Mouse (Mus musculus): ENCODE data around the gene Sumf1. TPM values are rescaled to one million over a fixed set of nuclear protein-coding genes. Genes with fewer than 3 reads are reported as not detected.

The Sumf1 gene
- polyA plus RNA-seq, 1 experiment from 2014 or later = 25.9 TPM

DNA sequence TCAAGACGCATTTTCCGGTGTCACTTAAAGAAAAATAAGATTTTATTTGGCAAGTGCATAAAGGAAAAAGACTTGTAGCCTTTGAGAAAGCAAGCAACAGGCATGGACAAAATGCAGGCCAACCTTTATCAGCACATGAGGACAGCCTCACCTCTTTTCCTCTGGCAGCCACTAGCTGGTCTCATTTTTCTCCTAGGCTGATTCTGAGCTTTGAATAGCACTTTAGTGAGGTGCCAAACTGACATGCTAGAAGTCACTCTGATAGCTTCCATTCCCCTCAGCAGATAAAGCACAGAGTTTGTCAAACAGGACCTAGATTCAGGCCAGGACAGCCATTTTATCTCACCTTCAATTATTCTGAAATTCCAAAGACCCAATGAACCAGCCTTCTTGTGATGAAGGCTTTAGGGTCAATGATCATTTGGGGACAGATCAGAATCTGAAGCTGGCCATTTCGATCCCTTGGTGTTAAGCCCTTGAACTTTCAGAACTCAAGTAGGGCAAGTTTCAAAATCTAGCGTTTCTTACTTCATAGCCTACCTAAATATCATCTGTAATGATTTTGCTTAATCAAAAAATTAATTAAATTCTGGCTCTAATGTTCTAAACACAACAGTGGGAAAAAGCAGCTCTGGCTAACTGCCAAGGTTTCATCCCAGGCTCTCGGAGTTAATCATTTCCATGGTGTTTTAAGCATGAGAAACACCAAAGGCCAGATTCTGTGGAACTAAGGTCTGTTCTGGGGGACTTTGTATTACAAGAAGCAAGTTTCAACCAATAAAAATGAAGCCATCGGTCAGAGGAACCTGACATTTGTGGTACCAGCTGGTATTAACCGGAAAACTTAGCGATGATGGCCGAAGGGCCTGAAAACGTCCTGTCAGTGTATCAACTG lies 83.2 kb downstream of the Sumf1 start:
- H3K9me3 ChIP-seq = no peaks in the 10 kb centered on the region
- H3K4me1 ChIP-seq = 0 out of 2 replicates have a peak, but pooled peaks cover 3% of the 10 kb centered on the region
- 78% methylated on average over 10 of the region's 10 CpGs for WGBS
- no peak overlapping the region for H3K4me2 ChIP-seq
- H3K27me3 ChIP-seq = no peaks in the 10 kb centered on the region
- ATAC-seq (ENCODE audit: insufficient number of reproducible peaks, low FRiP score, low TSS enrichment, low read depth) = no peak
- H3K36me3 ChIP-seq = no peaks in the 10 kb centered on the region
- H3K4me3 ChIP-seq = no peak overlapping the region
- no peak overlapping the region for H3K27ac ChIP-seq
- no peak overlapping the region for H3K9ac ChIP-seq

DNA sequence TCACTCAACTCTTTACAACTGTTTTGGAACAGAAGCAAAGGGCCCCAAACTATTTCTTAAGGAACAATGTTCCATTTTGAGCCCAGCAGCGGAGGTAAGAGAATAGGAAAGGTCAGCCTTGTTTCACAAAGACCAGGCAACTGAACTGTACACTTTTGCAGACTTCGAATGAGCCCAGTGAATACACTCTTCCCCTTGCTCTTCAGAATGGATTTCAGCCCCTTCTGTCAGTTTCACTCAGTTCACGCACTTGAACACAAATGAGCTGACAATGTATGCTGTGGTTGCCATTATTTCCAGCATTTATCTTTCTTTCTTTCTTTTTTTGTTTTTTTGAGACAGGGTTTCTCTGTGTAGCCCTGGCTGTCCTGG lies 86.5 kb downstream of the Sumf1 start:
- no peaks in the 10 kb centered on the region for H3K27me3 ChIP-seq
- H3K4me1 ChIP-seq = 0 out of 2 replicates have a peak, but pooled peaks cover 3% of the 10 kb centered on the region
- H3K4me2 ChIP-seq = no peak overlapping the region
- H3K27ac ChIP-seq = no peak overlapping the region
- H3K36me3 ChIP-seq = no peaks in the 10 kb centered on the region
- no peak overlapping the region for H3K9ac ChIP-seq
- H3K9me3 ChIP-seq = no peaks in the 10 kb centered on the region
- H3K4me3 ChIP-seq = no peak overlapping the region
- 83% methylated on average over 3 of the region's 3 CpGs for WGBS
- no peak for ATAC-seq (ENCODE audit: insufficient number of reproducible peaks, low FRiP score, low TSS enrichment, low read depth)

DNA sequence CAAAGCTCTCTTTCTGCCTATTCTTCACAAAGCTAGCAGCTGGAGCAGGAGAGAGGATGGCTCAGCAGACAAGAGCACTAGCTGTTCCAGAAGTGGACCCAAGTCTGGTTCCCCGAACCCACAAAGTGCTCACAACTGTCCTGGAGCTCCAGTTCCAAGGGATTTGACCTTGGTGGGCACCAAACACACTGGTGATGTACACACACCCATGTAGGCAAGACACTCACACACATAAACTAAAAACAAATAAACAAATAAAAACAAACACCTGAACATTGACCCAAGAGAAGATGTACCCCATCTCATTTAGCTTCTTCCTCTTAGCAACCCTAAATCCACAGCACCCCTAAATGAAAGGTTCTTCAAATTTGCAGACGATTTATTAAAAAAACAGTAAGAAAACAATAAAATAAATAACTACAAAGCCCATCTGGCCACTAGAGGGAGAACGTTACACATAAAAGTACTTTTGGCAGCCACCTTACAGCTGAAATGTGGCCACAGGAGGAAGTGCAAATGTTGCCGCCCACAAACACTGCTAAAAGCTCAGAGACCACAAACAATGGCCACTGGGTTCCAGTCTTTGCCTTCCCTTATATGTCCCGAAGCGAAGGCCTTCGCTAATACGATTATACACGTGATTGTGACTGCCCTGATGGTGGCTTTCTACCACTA lies 87.1 kb downstream of the Sumf1 start:
- no peak for ATAC-seq (ENCODE audit: insufficient number of reproducible peaks, low FRiP score, low TSS enrichment, low read depth)
- H3K4me2 ChIP-seq = no peak overlapping the region

DNA sequence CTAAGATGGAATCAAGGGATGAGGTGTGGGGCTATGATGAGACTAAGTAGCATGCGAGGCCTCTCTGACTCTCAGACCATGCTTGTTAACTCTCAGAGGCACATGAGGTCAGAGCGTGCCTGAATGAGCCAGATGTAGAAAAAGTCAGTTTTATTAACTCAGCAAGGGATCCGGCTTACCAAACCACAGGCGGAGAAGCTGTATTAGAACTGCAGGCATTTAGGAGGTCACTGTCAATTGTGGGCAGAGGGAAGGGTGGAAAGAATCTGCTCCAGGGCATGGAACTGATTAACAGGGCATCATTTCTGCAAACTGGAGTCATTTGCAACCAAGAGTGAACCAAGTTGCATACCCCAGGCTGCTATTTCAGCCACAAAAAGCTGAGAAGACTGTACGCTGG lies 89.9 kb downstream of the Sumf1 start:
- 0 out of 2 replicates have a peak, but pooled peaks have one; percentile 24 for ATAC-seq (ENCODE audit: insufficient number of reproducible peaks, low FRiP score, low TSS enrichment, low read depth)
- H3K9me3 ChIP-seq = no peaks in the 10 kb centered on the region
- H3K4me1 ChIP-seq = 0 out of 2 replicates have a peak, but pooled peaks cover 3% of the 10 kb centered on the region
- H3K36me3 ChIP-seq = no peaks in the 10 kb centered on the region
- no peaks in the 10 kb centered on the region for H3K27me3 ChIP-seq
- H3K4me3 ChIP-seq = no peak overlapping the region
- no peak overlapping the region for H3K9ac ChIP-seq
- 34% methylated on average over 5 of the region's 5 CpGs for WGBS
- no peak overlapping the region for H3K27ac ChIP-seq
- no peak overlapping the region for H3K4me2 ChIP-seq

More for the DNA sequence above, 87.1 kb downstream of the Sumf1 start:
- Histone ChIP-seq H3K4me1 (0 out of 2 replicates have a peak, but pooled peaks cover 3% of the 10 kb centered on the region), H3K9ac (no peak overlapping the region), H3K4me3 (no peak overlapping the region), H3K36me3 (no peaks in the 10 kb centered on the region), H3K9me3 (no peaks in the 10 kb centered on the region), H3K27ac (no peak overlapping the region), H3K27me3 (no peaks in the 10 kb centered on the region)
- 21% methylated on average over 9 of the region's 9 CpGs for WGBS

DNA sequence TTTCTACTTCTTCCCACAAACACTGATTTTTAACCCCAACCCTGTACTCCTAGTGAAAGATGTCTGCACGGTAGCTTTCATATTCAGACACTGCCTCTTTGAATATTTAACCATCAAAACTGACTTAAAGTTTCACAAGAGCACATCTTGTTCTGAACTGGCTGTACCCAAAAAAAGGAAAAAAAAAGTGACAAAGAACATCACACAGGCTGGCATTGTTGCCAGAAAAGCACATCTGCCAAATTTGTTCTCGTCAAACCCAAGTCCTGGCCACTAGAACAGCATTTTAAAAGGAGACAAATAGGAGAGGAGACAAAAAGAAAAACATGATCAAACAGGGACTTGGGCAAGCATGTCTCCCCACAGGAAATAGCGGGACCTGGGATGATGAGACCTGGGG lies 91.9 kb downstream of the Sumf1 start:
- H3K4me3 ChIP-seq = no peak overlapping the region
- H3K9ac ChIP-seq = no peak overlapping the region
- H3K4me1 ChIP-seq = 0 out of 2 replicates have a peak, but pooled peaks cover under 1% of the 10 kb centered on the region
- H3K27me3 ChIP-seq = no peaks in the 10 kb centered on the region
- no peak overlapping the region for H3K27ac ChIP-seq
- no peaks in the 10 kb centered on the region for H3K36me3 ChIP-seq
- 81% methylated on average over 3 of the region's 3 CpGs for WGBS
- H3K4me2 ChIP-seq = no peak overlapping the region
- H3K9me3 ChIP-seq = no peaks in the 10 kb centered on the region
- ATAC-seq (ENCODE audit: insufficient number of reproducible peaks, low FRiP score, low TSS enrichment, low read depth) = no peak

DNA sequence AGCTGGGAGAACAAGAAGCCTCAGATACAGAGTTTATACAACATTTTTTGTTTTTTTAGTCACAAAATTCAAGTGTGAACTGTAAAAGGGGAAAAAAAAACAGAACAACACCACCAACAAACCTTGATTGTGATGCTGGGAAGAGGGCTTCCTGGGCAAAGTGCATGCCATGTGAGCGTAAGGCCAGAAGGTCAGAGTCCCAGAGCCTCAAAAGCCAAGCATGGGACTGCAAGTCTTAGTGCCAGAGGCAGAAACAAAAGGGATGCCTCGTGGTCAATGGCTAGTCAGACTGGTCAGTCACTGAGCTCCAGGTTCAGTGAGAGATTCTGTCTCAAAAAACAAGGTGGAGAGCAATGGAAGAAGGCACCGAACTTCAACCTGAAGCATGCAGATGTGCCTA lies 92.7 kb downstream of the Sumf1 start:
- no peaks in the 10 kb centered on the region for H3K4me1 ChIP-seq
- no peak overlapping the region for H3K9ac ChIP-seq
- no peaks in the 10 kb centered on the region for H3K9me3 ChIP-seq
- H3K4me3 ChIP-seq = no peak overlapping the region
- WGBS = 86% methylated on average over 3 of the region's 3 CpGs
- no peak overlapping the region for H3K27ac ChIP-seq
- no peak for ATAC-seq (ENCODE audit: insufficient number of reproducible peaks, low FRiP score, low TSS enrichment, low read depth)
- no peaks in the 10 kb centered on the region for H3K36me3 ChIP-seq
- no peaks in the 10 kb centered on the region for H3K27me3 ChIP-seq
- no peak overlapping the region for H3K4me2 ChIP-seq

DNA sequence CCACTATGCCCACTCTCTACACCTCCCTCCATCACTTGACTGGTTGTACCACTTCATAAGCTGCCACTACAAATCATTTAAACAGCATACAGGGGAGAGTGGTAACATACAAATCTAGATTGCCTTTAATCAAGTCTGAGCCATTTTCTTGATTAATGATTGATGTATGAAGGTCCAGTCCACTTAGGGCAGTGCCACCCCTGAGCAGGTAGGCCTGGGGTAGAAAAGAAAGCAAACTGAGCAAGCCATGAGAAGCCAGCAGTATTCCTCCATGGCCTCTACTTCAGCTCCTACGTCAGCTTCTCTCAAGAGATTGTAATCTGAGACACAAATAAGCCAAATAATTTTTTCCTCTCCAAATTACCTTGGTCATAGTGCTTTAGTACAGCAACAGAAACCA lies 94.1 kb downstream of the Sumf1 start:
- H3K9me3 ChIP-seq = no peaks in the 10 kb centered on the region
- H3K27ac ChIP-seq = no peak overlapping the region
- no peak overlapping the region for H3K4me2 ChIP-seq
- H3K27me3 ChIP-seq = no peaks in the 10 kb centered on the region
- no peaks in the 10 kb centered on the region for H3K36me3 ChIP-seq
- ATAC-seq (ENCODE audit: insufficient number of reproducible peaks, low FRiP score, low TSS enrichment, low read depth) = no peak
- no peaks in the 10 kb centered on the region for H3K4me1 ChIP-seq
- no peak overlapping the region for H3K4me3 ChIP-seq
- H3K9ac ChIP-seq = no peak overlapping the region
- WGBS = 52% methylated on average over 1 of the region's 1 CpGs

DNA sequence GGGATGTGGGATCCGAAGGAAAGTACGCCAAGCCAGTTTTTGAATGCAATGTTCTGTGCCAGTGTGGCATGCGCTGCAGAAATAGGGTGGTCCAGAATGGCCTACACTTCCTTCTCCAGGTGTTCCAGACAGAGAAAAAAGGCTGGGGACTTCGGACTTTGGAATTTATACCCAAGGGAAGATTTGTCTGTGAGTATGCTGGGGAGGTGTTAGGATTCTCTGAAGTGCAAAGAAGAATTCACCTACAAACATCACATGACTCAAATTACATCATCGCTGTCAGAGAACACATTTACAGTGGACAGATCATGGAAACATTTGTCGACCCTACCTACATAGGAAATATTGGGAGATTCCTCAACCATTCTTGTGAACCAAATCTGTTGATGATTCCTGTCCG lies 109.5 kb downstream of the Sumf1 start:
- no peaks in the 10 kb centered on the region for H3K9me3 ChIP-seq
- no peak overlapping the region for H3K9ac ChIP-seq
- H3K27me3 ChIP-seq = no peaks in the 10 kb centered on the region
- peaks cover 17% of the 10 kb centered on the region; the same call in 1 of the 2 replicates for H3K36me3 ChIP-seq
- H3K4me2 ChIP-seq = no peak overlapping the region
- 92% methylated on average over 7 of the region's 7 CpGs for WGBS
- no peak overlapping the region for H3K4me3 ChIP-seq
- H3K4me1 ChIP-seq = no peaks in the 10 kb centered on the region
- no peak for ATAC-seq (ENCODE audit: insufficient number of reproducible peaks, low FRiP score, low TSS enrichment, low read depth)
- H3K27ac ChIP-seq = no peak overlapping the region

DNA sequence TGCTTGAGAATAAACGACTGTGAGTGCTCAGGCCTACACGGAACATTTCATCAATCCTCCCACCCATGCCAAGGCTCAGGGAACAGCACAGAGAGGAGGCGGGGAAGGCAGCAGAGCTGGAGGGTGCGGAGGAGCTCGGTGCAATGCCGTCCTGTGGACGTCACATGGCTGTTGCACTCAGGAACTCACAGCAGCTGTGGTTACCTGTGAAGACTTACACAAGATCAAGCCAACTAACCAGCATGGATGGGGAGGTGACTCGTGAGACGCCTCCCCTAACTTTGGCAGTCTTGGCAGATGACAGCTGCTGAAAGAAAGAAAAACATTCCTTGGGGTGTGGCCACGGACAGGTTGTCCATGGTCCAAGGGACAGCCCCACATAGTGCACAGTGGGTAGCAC lies 110.8 kb downstream of the Sumf1 start:
- Histone ChIP-seq H3K9ac (no peak overlapping the region), H3K4me3 (no peak overlapping the region), H3K27me3 (no peaks in the 10 kb centered on the region), H3K4me2 (no peak overlapping the region), H3K27ac (no peak overlapping the region), H3K9me3 (no peaks in the 10 kb centered on the region), H3K36me3 (peaks cover 17% of the 10 kb centered on the region; the same call in 1 of the 2 replicates), H3K4me1 (no peaks in the 10 kb centered on the region)
- no peak for ATAC-seq (ENCODE audit: insufficient number of reproducible peaks, low FRiP score, low TSS enrichment, low read depth)
- 89% methylated on average over 10 of the region's 10 CpGs for WGBS

DNA sequence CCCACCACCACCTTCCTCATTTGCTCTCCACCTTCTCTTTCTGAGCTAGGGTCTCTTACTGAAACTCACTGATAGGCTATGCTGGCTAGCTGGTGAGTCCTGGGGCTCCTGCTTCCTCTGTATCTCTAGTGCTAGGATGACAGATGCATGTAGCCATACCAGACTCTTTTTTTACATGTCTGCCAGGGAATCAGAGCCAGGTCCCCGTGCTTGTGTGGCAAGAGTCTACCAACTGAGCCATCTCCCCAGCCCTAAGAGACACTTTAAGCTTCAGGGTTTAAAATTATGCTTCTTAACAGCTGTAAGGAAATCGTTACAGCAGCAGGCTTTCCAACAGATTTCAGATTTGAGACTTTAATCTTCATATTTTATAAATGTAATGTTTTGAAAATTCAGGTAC lies 111.5 kb downstream of the Sumf1 start:
- Histone ChIP-seq H3K4me2 (no peak overlapping the region), H3K9me3 (no peaks in the 10 kb centered on the region), H3K27me3 (no peaks in the 10 kb centered on the region), H3K27ac (no peak overlapping the region), H3K4me1 (no peaks in the 10 kb centered on the region), H3K36me3 (peaks cover 17% of the 10 kb centered on the region; the same call in 1 of the 2 replicates), H3K4me3 (no peak overlapping the region), H3K9ac (no peak overlapping the region)
- no peak for ATAC-seq (ENCODE audit: insufficient number of reproducible peaks, low FRiP score, low TSS enrichment, low read depth)
- 83% methylated on average over 2 of the region's 2 CpGs for WGBS

DNA sequence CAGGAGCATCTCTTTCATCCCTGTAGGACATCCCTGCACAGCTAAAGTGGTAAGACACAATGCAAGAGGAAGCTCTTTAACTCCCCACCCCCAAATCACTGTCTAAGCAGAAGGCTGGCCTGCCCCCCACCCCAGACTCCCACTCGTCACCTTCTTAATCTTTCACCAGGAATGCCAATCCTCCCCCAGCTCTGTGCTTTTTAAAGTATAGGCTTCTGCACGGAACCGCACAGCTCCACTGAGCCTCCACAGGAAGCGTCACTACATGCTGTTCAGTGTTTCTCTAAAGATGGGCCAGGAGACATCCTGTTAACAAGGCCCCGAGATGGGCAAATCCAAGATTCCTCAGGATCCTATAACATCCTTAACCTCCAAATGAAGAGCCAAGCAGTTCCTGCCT lies 112.3 kb downstream of the Sumf1 start:
- Histone ChIP-seq H3K27ac (no peak overlapping the region), H3K9ac (no peak overlapping the region), H3K9me3 (no peaks in the 10 kb centered on the region), H3K4me2 (no peak overlapping the region), H3K4me3 (no peak overlapping the region), H3K27me3 (no peaks in the 10 kb centered on the region), H3K36me3 (peaks cover 17% of the 10 kb centered on the region; the same call in 1 of the 2 replicates), H3K4me1 (no peaks in the 10 kb centered on the region)
- no peak for ATAC-seq (ENCODE audit: insufficient number of reproducible peaks, low FRiP score, low TSS enrichment, low read depth)
- WGBS = 81% methylated on average over 5 of the region's 5 CpGs

DNA sequence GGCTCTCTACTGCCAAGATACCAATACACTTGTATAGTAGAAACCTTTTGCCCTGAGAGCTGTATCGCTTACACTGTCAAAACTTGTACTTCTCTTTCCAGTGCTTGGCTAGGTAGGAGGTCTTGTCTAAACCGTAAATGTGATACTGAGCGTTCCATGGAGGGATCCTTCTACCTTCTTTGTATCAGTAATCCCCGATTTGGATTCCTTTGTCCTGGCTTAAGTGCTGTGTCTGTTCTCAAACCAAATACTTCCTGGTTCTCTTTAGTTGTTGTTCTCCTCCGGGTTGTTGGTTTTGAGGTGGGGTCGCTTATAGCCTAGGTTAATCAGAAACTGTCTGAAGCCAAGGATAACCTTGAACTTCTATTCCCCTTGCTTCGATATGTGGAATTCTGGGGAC lies 114.4 kb downstream of the Sumf1 start:
- Histone ChIP-seq H3K4me3 (no peak overlapping the region), H3K4me1 (no peaks in the 10 kb centered on the region), H3K4me2 (no peak overlapping the region), H3K9me3 (no peaks in the 10 kb centered on the region), H3K27ac (no peak overlapping the region), H3K27me3 (no peaks in the 10 kb centered on the region), H3K9ac (no peak overlapping the region), H3K36me3 (peaks cover 10% of the 10 kb centered on the region; the same call in 1 of the 2 replicates)
- no peak for ATAC-seq (ENCODE audit: insufficient number of reproducible peaks, low FRiP score, low TSS enrichment, low read depth)
- WGBS = 93% methylated on average over 7 of the region's 7 CpGs

Measured in limb, embryonic 15.5 days (tissue).